Comparison of ENCODE assay signal across 15 mouse cellular contexts in the genomic region with DNA sequence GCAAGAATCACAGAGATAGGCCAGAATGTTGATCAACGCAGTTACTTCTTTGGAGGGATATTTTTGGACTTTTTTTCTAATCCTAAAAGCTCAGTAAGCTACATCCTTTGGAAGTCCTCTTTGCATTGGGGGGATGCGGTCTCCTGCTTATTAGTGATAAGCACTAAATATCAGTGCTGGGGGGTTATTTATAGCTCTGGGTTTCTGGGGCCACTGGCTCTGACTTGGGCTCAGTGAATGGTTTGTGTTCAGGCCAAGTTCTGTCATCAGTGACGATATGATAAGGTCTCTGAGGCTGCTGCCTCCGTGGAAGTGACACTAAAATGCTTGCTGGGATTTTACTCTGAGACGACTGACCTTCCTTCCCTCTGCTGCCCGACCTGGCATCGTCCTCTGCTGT. TPM values are rescaled to one million over a fixed set of nuclear protein-coding genes. Genes with fewer than 3 reads are reported as not detected.
DNase-seq lines count a peak whose midpoint lies in the region; ATAC-seq and TF ChIP-seq lines count a peak whose summit lies in the region.
"Had no signal": no experiment of that assay in that cellular context is flagged by ENCODE, and none has a peak within 500 bp of the region (broad histone marks: within the 10 kb centered on the region; RNA-seq: fewer than 3 reads in every experiment).

No protein-coding gene starts in this region.

- TF ChIP-seq CTCF in MEL (IDR thresholded peaks at IDR 0.05 in 2 of 3, conservative IDR thresholded peaks at IDR 0.05 in 1 of 3; ENCODE audit: control insufficient read depth in 1 of 3, insufficient read depth in 1 of 3, low read depth in 2 of 3, low read length in 3 of 3, poor library complexity in 1 of 3, severe bottlenecking in 1 of 3) = no peak
- no peak for TF ChIP-seq CTCF in heart, postnatal 0 days (IDR thresholded peaks at IDR 0.05; ENCODE audit: low read depth)

- peak in 1 of 2 experiments; percentile 46; a peak in 1 of 4 replicates for TF ChIP-seq EP300 in MEL (IDR thresholded peaks at IDR 0.05; ENCODE audit: low read depth in 1 of 2, low read length in 2 of 2)
- TF ChIP-seq EP300 in heart, postnatal 0 days (IDR thresholded peaks at IDR 0.05; ENCODE audit: low read depth) = no peak

- peak overlapping the region; percentile 27; the same call in 1 of the 2 replicates for H3K27ac ChIP-seq in kidney, embryonic 15.5 days
- H3K27ac ChIP-seq in MEL (ENCODE audit: control insufficient read depth, low read depth, low read length) = no peak overlapping the region
- H3K27ac ChIP-seq in heart, postnatal 0 days (ENCODE audit: low read depth) = peak overlapping the region; percentile 66
- H3K27ac ChIP-seq in forebrain, embryonic 13.5 days = no peak overlapping the region
- H3K27ac ChIP-seq: limb, embryonic 13.5 days; neural tube, embryonic 15.5 days had no signal

- H3K27me3 ChIP-seq in kidney, embryonic 15.5 days = no peaks in the 10 kb centered on the region
- H3K27me3 ChIP-seq in MEL (ENCODE audit: control insufficient read depth in 1 of 2, insufficient read depth in 2 of 2, low read length in 2 of 2) = peaks cover 0 to 1% of the 10 kb centered on the region in 2 experiments; a peak in 2 of 4 replicates
- 0 out of 2 replicates have a peak, but pooled peaks cover 3% of the 10 kb centered on the region for H3K27me3 ChIP-seq in heart, postnatal 0 days (ENCODE audit: control insufficient read depth, insufficient read depth, low read length)
- no peaks in the 10 kb centered on the region for H3K27me3 ChIP-seq in forebrain, embryonic 13.5 days
- H3K27me3 ChIP-seq: limb, embryonic 13.5 days; neural tube, embryonic 15.5 days had no signal

- no peaks in the 10 kb centered on the region for H3K36me3 ChIP-seq in kidney, embryonic 15.5 days
- H3K36me3 ChIP-seq in MEL (ENCODE audit: control insufficient read depth in 1 of 2, insufficient read depth in 2 of 2, low read length in 2 of 2) = peaks cover 0 to 18% of the 10 kb centered on the region in 2 experiments; a peak in 2 of 4 replicates
- H3K36me3 ChIP-seq in heart, postnatal 0 days (replicated peaks; ENCODE audit: control insufficient read depth, insufficient read depth, low read length) = no peaks in the 10 kb centered on the region
- H3K36me3 ChIP-seq in forebrain, embryonic 13.5 days (ENCODE audit: poor library complexity, severe bottlenecking) = no peaks in the 10 kb centered on the region
- H3K36me3 ChIP-seq: limb, embryonic 13.5 days; neural tube, embryonic 15.5 days had no signal

- no peaks in the 10 kb centered on the region for H3K79me2 ChIP-seq in MEL (ENCODE audit: control insufficient read depth, insufficient read depth, low read length, poor library complexity)

- peaks cover 11% of the 10 kb centered on the region for H3K4me1 ChIP-seq in kidney, embryonic 15.5 days
- peaks cover 0 to 23% of the 10 kb centered on the region in 2 experiments; a peak in 2 of 4 replicates for H3K4me1 ChIP-seq in MEL (ENCODE audit: control insufficient read depth in 1 of 2, insufficient read depth in 2 of 2, low read length in 2 of 2)
- peaks cover 25% of the 10 kb centered on the region for H3K4me1 ChIP-seq in heart, postnatal 0 days (ENCODE audit: control insufficient read depth, insufficient read depth)
- no peaks in the 10 kb centered on the region for H3K4me1 ChIP-seq in forebrain, embryonic 13.5 days
- H3K4me1 ChIP-seq: limb, embryonic 13.5 days; neural tube, embryonic 15.5 days had no signal

- no peak for DNase-seq in kidney, adult 9 months
- DNase-seq in MEL (ENCODE audit: low read depth, low spot score) = peak; percentile 48
- peak; percentile 22 for DNase-seq in heart, adult 8-10 months (ENCODE audit: low spot score)
- DNase-seq in heart, postnatal 0 days (ENCODE audit: low spot score) = peak; percentile 71
- no peak for DNase-seq in MN1 (ENCODE audit: low spot score)
- DNase-seq: cerebellum, postnatal 10 days; layer of hippocampus, adult 9-11 months had no signal

- H3K4me3 ChIP-seq in kidney, embryonic 15.5 days (replicated peaks) = no peak overlapping the region
- no peak overlapping the region for H3K4me3 ChIP-seq in MEL (ENCODE audit: control insufficient read depth in 1 of 2, insufficient read depth in 1 of 2, low read depth in 2 of 2, low read length in 2 of 2)
- no peak overlapping the region for H3K4me3 ChIP-seq in heart, postnatal 0 days (ENCODE audit: low read depth, low read length)
- H3K4me3 ChIP-seq in forebrain, embryonic 13.5 days = no peak overlapping the region
- H3K4me3 ChIP-seq: erythroblast, embryonic 14.5 days; limb, embryonic 13.5 days; neural tube, embryonic 15.5 days had no signal

- no peak for TF ChIP-seq RAD21 in MEL (IDR thresholded peaks at IDR 0.05; ENCODE audit: low read depth, low read length)

- no peaks in the 10 kb centered on the region for H3K9me3 ChIP-seq in kidney, embryonic 15.5 days (replicated peaks)
- H3K9me3 ChIP-seq in MEL (replicated peaks; ENCODE audit: insufficient read depth, low read length) = no peaks in the 10 kb centered on the region
- H3K9me3 ChIP-seq in heart, postnatal 0 days (replicated peaks; ENCODE audit: control insufficient read depth, low read length) = no peaks in the 10 kb centered on the region
- H3K9me3 ChIP-seq in forebrain, embryonic 13.5 days (replicated peaks) = no peaks in the 10 kb centered on the region
- H3K9me3 ChIP-seq: limb, embryonic 13.5 days; neural tube, embryonic 15.5 days had no signal

- ATAC-seq in kidney, embryonic 15.5 days (replicated peaks; ENCODE audit: low FRiP score) = no peak
- peak; percentile 78 for ATAC-seq in heart, postnatal 0 days (ENCODE audit: insufficient read depth, low read depth)
- no peak for ATAC-seq in forebrain, embryonic 13.5 days
- ATAC-seq: intestine, postnatal 0 days; lung, postnatal 0 days had no signal

- no peak for TF ChIP-seq POLR2A in MEL (IDR thresholded peaks at IDR 0.05; ENCODE audit: control insufficient read depth in 1 of 2, insufficient read depth in 1 of 2, low read depth in 1 of 2, low read length in 2 of 2, poor library complexity in 1 of 2)

- WGBS in kidney, embryonic 15.5 days = 41% methylated on average over 7 of the region's 7 CpGs
- 5% methylated on average over 7 of the region's 7 CpGs for WGBS in heart, postnatal 0 days
- WGBS in forebrain, embryonic 13.5 days = 73% methylated on average over 7 of the region's 7 CpGs

- H3K9ac ChIP-seq in kidney, embryonic 15.5 days = no peak overlapping the region
- no peak overlapping the region for H3K9ac ChIP-seq in MEL (ENCODE audit: control insufficient read depth, low read depth, low read length, poor library complexity, severe bottlenecking)
- no peak overlapping the region for H3K9ac ChIP-seq in heart, postnatal 0 days (replicated peaks; ENCODE audit: low read depth, low read length)
- no peak overlapping the region for H3K9ac ChIP-seq in forebrain, embryonic 13.5 days
- H3K9ac ChIP-seq: limb, embryonic 13.5 days; neural tube, embryonic 15.5 days had no signal

- H3K4me2 ChIP-seq in kidney, embryonic 15.5 days = no peak overlapping the region
- H3K4me2 ChIP-seq in heart, postnatal 0 days (ENCODE audit: low read depth, low read length) = peak overlapping the region; percentile 33
- H3K4me2 ChIP-seq in forebrain, embryonic 13.5 days = no peak overlapping the region
- H3K4me2 ChIP-seq: limb, embryonic 13.5 days; neural tube, embryonic 15.5 days had no signal

TF ChIP-seq in MEL, 35 proteins besides CTCF, POLR2A, EP300 and RAD21:
- TF ChIP-seq GATA1 (IDR thresholded peaks at IDR 0.05; ENCODE audit: low read depth, low read length) (peak; percentile 62), ETS1 (IDR thresholded peaks at IDR 0.05; ENCODE audit: low read depth, low read length) (0 out of 2 replicates have a peak, but pooled peaks have one; percentile 14), NRF1 (IDR thresholded peaks at IDR 0.05; ENCODE audit: insufficient read depth, low read depth, low read length, poor library complexity, severe bottlenecking) (no peak), TCF12 (IDR thresholded peaks at IDR 0.05; ENCODE audit: low read depth, low read length) (0 out of 2 replicates have a peak, but pooled peaks have one; percentile 41), USF2 (IDR thresholded peaks at IDR 0.05; ENCODE audit: borderline replicate concordance in 1 of 2, insufficient read depth in 1 of 2, low read depth in 1 of 2, low read length in 2 of 2) (no peak), RCOR1 (IDR thresholded peaks at IDR 0.05; ENCODE audit: low read depth, low read length) (peak; percentile 42; the same call in 1 of the 2 replicates), KAT2A (conservative IDR thresholded peaks at IDR 0.05; ENCODE audit: low read depth, low read length) (no peak), MYC (IDR thresholded peaks at IDR 0.05; ENCODE audit: low read depth, low read length) (no peak), ZKSCAN1 (IDR thresholded peaks at IDR 0.05; ENCODE audit: low read depth, low read length) (no peak), MEF2A (IDR thresholded peaks at IDR 0.05; ENCODE audit: extremely low read depth, insufficient replicate concordance, low read depth, low read length, poor library complexity, severe bottlenecking) (peak; percentile 83; the same call in 1 of the 2 replicates), TAL1 (IDR thresholded peaks at IDR 0.05; ENCODE audit: low read length) (peak; percentile 43)

RNA-seq across cellular contexts. Expression of a gene that starts 22.9 kb away (rescaled TPM):
- 2.9 and 3.5 TPM in 2 replicates for polyA plus RNA-seq in kidney, embryonic 15.5 days (2015; fragmentation: Nextera tagmentation; extraction: Ambion mirVana)
- total RNA-seq in MEL (2012; rRNA removed) = 0.04 and 0.07 TPM in 2 replicates
- under 1 TPM in 1 of 2 experiments, not detected in 1; 0.07 TPM for polyA plus RNA-seq in MEL (2012; ENCODE audit: insufficient read depth in 1 of 2, insufficient read length in 2 of 2, low read depth in 1 of 2, low replicate concordance in 2 of 2, missing spikeins in 1 of 2)
- not detected for total RNA-seq in heart, adult 8-10 months (2022)
- total RNA-seq in heart, postnatal 0 days (2014; rRNA removed; ENCODE audit: low replicate concordance) = not detected in 2 replicates
- polyA plus RNA-seq in heart, postnatal 0 days (2015; fragmentation: Nextera tagmentation; extraction: Ambion mirVana) = not detected in 2 replicates
- polyA plus RNA-seq in forebrain, embryonic 13.5 days (2015; fragmentation: Nextera tagmentation; extraction: Ambion mirVana) = 0.06 and 0.08 TPM in 2 replicates
- total RNA-seq: hematopoietic stem cell, adult 5-6 weeks had no signal
- polyA plus RNA-seq: erythroblast, embryonic 14.5 days; intestine, postnatal 0 days had no signal

Comparison
In these comparisons a context has a peak if more than half of its experiments do, and no peak if none do; other contexts are left out.
1. H3K27ac ChIP-seq: peak in kidney, embryonic 15.5 days (single experiment) and heart, postnatal 0 days (single experiment); none in MEL (single experiment) and forebrain, embryonic 13.5 days (single experiment).
2. DNase-seq: peak in MEL (single experiment), heart, adult 8-10 months (single experiment) and heart, postnatal 0 days (single experiment); none in kidney, adult 9 months (single experiment) and MN1 (single experiment).